Mouse (Mus musculus) fat pad, adult 2 months (tissue): Measurements from ENCODE around the gene Olfr159.
"Not testable (repeated sequence)": the region's sequence is repeated elsewhere in the genome, so short reads cannot be mapped to it uniquely, and the experiment has no call there.

Source experiments
- DNase-seq: peaks from one replicate; pipeline ENCODE4 v3.0.0-alpha.2; 2011; ENCODE audit warnings: low read depth, low spot score; ENCODE audit errors: extremely low read depth

Olfr159 gene

GRCm38 (mm10) chr4:43770909-43771308, at the start of gene Olfr159:
Gene Olfr159 (minus strand): TSS chr4:43771009.
- DNase-seq, result no peak

- DNase-seq, result peak; percentile 99
Measured at GRCm38 (mm10) chr4:43798936-43799335, 28.1 kb upstream of the Olfr159 start.

GRCm38 (mm10) chr4:43795844-43796243, 25.0 kb upstream of the Olfr159 start:
- DNase-seq, result not testable (repeated sequence)

GRCm38 (mm10) chr4:43795296-43795695, 24.5 kb upstream of the Olfr159 start:
- DNase-seq, result no peak

GRCm38 (mm10) chr4:43772304-43772703, 1.5 kb upstream of the Olfr159 start:
- no peak for DNase-seq

- no peak for DNase-seq
Measured at GRCm38 (mm10) chr4:43771626-43772025, 817 bp upstream of the Olfr159 start.

- DNase-seq, result no peak
Measured at GRCm38 (mm10) chr4:43769374-43769773, 1.4 kb downstream of the Olfr159 start.

- no peak for DNase-seq
Measured at GRCm38 (mm10) chr4:43768341-43768740, 2.5 kb downstream of the Olfr159 start.

GRCm38 (mm10) chr4:43763410-43763809, 7.4 kb downstream of the Olfr159 start:
- no peak for DNase-seq

GRCm38 (mm10) chr4:43761336-43761735, 9.5 kb downstream of the Olfr159 start:
- no peak for DNase-seq

GRCm38 (mm10) chr4:43760460-43760859, 10.3 kb downstream of the Olfr159 start:
- DNase-seq, result no peak

- peak; percentile 61 for DNase-seq
Measured at GRCm38 (mm10) chr4:43759571-43760418, 11.0 kb downstream of the Olfr159 start.

- no peak for DNase-seq
Measured at GRCm38 (mm10) chr4:43757213-43757612, 13.6 kb downstream of the Olfr159 start.

- DNase-seq, result no peak
Measured at GRCm38 (mm10) chr4:43745187-43745586, 25.6 kb downstream of the Olfr159 start.

- DNase-seq, result no peak
Measured at GRCm38 (mm10) chr4:43743099-43743498, 27.7 kb downstream of the Olfr159 start.

- DNase-seq, result no peak
Measured at GRCm38 (mm10) chr4:43742637-43743036, 28.2 kb downstream of the Olfr159 start.

GRCm38 (mm10) chr4:43741526-43741925, 29.3 kb downstream of the Olfr159 start:
- no peak for DNase-seq

GRCm38 (mm10) chr4:43738989-43739674, 31.7 kb downstream of the Olfr159 start:
- no peak for DNase-seq

- no peak for DNase-seq
Measured at GRCm38 (mm10) chr4:43737144-43737543, 33.7 kb downstream of the Olfr159 start.

GRCm38 (mm10) chr4:43733186-43733585, 37.6 kb downstream of the Olfr159 start:
- DNase-seq, result no peak

- DNase-seq, result no peak
Measured at GRCm38 (mm10) chr4:43732171-43732570, 38.6 kb downstream of the Olfr159 start.

GRCm38 (mm10) chr4:43730750-43731297, 40.0 kb downstream of the Olfr159 start:
- no peak for DNase-seq
